Mouse (Mus musculus): ENCODE measurements around the gene Rgs6. TPM values are rescaled to one million over a fixed set of nuclear protein-coding genes. Genes with fewer than 3 reads are reported as not detected.

The Rgs6 gene
- total RNA-seq, 2 experiments from 2014 or later, result 85.6 to 95.8 TPM

DNA sequence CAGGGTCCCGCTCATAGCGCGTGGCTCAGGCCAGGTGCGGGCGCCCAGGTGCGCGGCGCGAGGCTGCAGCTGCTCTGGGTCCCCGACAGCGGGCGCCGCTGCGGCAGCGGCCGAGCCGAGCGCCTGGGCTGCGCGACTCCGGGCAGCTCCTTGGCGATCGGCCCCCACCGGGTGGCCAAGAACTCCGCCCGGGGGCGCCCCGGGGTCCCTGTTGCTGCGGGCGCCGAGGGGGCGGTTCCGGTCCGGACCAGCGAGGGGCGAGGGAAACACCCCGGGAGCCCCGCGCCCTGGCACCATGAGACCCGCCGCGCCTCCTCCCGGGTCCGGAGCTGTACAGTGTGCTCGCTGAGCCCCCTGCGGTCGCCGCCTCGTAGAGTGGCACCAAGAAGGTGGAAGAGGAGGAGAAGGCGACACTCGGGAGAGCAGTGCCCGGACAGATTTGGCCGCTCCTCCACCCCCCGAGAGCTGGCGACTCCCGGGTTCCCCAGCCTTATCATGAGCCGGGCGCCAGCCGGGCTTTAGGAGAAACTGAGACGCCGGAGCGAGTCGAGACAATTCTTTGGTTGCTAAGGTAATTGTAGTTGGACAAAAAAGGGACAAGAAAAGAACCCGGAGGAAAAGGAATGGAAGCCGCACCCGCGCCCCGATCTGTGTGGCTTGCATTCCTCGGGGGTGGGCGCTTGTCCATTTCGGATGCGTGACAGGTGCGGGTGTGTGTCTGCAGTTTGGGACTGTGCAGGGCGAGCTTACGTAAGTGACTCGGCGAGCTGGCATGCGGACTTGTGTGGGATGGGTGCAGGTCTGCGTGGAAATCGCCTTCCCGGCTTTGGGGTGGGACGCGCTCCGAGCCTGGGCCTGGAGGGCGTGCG is 29.0 kb downstream of the Rgs6 start:
- intact Hi-C loops (cut with DNase I), result loop anchor here (1.0 to 10.0 kb wide), 3 partner anchors 112 to 398 kb away; no protein-coding TSS in a partner anchor
- DNase-seq (ENCODE audit: extremely low spot score in 1 of 2, low spot score in 2 of 2), result peak; percentile 8 to 72

DNA sequence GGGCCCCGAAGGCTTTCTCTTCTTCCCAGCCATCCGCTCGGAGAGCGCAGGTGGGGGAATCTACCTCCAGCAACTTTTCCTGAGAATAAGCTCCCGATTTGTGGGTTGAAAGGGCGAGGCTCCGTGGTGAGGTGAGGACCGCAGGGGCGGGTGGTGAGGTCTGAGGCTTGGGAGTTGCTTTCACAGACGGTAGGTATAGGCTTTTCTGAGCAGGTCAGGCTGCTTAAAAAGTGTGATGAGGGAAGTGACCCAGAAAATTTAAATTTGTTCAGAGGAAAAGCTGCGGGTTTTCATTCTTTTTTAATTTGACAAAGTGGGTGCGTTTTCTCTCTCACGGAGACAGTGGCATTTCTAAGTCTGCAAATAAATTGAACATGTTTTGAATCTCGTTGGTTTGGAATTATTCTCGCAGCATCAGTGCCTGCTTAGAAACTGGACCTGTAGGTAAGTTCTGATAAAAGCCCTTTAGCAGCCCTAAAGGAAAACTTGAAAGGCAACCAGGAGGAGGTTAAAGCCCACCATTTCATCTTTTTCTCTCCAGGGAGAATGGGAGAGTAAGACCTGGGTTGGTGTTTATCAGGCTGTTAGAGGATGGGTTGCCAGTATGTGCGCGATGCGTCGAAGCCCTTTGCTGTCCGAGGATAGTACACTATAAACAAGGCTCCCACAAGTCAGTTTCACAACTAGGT is 29.7 kb downstream of the Rgs6 start:
- intact Hi-C loops (cut with DNase I), result loop anchor here (1.0 to 10.0 kb wide), 3 partner anchors 113 to 397 kb away; no protein-coding TSS in a partner anchor
- peak in 1 of 2 experiments; percentile 4 for DNase-seq (ENCODE audit: extremely low spot score in 1 of 2, low spot score in 2 of 2)

DNA sequence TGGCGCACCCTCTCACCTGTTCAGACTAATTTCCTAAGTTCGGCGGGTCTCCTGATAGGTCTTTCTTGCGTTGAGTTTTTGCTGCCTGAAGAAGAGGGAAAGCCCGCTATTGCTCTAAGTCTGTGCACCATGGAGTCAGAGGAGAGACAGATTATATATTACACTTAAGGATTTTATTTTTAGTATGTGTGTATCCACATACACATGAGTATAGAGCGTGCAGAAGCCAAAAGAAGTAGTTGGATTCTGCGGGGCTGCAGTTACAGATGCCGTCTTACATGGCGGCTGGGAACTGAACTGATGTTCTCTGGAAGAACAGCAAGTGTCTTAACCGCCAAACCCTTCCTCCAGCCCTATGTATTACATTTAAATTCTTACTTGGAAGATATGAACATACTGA is 52.3 kb downstream of the Rgs6 start:
- intact Hi-C loops (cut with DNase I), result no loop called here
- DNase-seq (ENCODE audit: extremely low spot score in 1 of 2, low spot score in 2 of 2), result no peak

DNA sequence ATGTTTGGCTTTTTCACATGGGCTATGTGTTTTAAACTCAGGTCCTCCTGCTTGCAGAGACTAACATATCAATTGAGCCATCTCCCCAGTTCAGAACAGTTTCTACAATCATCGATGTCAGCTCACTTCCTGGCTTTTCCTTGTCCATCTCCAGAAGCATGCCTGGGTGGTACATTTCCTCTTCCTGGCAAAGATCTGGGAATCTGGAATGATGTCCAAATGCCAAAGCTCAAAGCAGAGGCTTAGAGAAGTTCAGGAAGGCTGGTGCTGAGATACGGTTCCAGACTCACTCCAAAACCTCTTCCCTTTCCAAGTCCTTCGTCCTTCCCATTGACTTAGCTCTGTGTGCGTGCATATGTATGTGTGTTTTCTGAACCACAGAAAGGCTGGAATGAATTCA is 59.8 kb downstream of the Rgs6 start:
- DNase-seq (ENCODE audit: extremely low spot score in 1 of 2, low spot score in 2 of 2), result no peak
- intact Hi-C loops (cut with DNase I), result no loop called here

DNA sequence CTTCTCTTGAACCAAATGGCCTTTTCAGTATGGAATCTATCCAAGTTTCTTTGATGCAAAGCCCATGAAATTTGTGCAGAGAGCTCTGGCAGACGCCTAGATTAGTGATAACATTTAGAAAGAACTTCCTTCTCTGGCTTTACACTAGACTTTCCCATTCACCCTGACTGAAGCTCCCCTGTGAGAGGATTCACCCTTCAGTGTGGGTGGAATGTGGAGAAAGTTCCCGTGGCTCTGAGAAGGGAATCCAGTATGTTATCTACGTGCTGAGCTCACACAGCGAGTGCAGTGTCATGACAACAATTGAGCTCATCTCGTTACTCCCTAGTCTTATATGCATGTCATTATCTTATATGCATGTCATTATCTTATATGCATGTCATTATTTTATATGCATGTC is 61.9 kb downstream of the Rgs6 start:
- no peak for DNase-seq (ENCODE audit: extremely low spot score in 1 of 2, low spot score in 2 of 2)
- intact Hi-C loops (cut with DNase I), result no loop called here

DNA sequence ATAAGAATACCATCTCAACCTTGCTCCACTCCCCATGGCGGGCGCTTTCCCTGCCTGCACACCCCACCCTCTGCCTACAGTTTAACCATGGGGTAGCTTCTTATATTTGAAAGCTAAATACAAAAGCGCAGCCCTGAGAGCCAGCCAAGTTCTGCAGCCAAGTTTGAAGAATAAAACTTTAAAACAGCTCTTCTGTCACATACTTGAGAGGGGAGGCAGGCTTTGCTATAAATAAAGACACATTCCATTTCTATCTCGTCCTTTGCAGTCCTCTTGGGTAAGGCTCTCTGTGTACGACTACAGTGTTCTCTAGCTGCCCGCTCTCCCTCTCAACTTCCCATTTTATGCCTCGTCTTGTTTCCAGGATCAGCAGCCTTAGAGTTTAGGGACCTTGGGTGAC is 76.5 kb downstream of the Rgs6 start:
- intact Hi-C loops (cut with DNase I), result no loop called here
- DNase-seq (ENCODE audit: extremely low spot score in 1 of 2, low spot score in 2 of 2), result peak; percentile 68 to 71

DNA sequence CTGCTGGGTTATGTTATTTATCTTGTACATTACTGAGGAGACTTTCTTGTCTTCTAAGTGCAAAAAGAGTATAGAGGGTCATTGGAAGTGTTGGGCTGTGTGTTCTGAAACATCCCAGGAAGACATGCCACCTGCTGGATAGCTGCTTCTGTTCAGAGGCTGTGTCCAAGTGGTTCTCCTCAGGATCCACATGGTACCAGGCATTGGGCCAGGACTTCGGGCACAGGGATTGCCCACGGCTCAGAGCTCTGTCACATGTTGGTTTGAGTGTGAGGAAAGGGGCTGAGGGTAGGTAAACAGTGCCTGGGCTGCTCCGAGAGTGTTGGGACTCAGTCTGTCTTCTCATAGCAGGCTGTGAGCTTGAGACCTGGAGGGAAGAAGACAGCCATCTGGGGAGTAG is 79.3 kb downstream of the Rgs6 start:
- intact Hi-C loops (cut with DNase I), result no loop called here
- DNase-seq (ENCODE audit: extremely low spot score in 1 of 2, low spot score in 2 of 2), result peak in 1 of 2 experiments; percentile 60

DNA sequence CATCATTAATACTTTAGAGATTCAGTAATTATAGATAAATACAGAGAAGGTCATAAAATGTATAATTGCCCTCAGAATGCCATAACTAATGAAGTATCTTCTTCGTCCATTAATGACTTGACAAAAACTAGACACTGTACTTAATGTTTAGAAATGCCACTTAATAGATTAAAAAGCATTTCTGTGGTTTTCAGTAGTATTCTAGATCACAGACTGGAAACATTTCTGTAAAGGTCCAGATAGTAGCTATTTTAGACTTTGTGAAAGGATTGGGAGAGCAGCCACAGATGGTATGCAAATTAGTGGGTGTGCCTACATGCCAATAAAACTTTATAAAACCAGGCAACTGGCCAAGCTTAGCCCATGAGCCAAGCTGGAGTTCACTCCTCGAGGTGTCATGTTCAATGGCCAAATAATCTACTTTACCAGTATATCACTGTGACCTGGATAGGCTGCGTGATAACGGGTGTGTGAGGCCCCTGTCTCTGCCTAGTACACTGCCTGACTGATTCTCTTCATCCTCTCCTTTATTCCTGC is 82.2 kb downstream of the Rgs6 start:
- DNase-seq (ENCODE audit: extremely low spot score in 1 of 2, low spot score in 2 of 2), result peak in 1 of 2 experiments; percentile 43
- intact Hi-C loops (cut with DNase I), result no loop called here

DNA sequence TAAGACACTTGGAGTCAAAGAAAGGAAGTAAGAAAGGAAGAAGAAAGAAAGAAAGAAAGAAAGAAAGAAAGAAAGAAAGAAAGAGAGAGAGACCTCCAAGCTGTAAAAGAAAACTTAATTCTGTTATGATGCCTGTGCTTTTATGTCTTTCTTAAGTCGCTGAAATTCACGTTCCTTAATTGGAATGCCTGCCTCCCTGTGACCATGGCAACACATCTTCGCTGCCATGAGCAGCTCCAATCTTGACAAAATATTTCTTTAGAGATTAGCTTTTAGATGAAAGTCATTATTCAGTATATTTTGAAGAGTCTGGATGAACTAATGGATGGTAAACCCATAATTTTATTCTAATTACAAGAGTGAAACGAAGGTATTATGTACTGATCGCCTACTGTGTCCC is 83.5 kb downstream of the Rgs6 start:
- DNase-seq (ENCODE audit: extremely low spot score in 1 of 2, low spot score in 2 of 2), result no peak
- intact Hi-C loops (cut with DNase I), result no loop called here

DNA sequence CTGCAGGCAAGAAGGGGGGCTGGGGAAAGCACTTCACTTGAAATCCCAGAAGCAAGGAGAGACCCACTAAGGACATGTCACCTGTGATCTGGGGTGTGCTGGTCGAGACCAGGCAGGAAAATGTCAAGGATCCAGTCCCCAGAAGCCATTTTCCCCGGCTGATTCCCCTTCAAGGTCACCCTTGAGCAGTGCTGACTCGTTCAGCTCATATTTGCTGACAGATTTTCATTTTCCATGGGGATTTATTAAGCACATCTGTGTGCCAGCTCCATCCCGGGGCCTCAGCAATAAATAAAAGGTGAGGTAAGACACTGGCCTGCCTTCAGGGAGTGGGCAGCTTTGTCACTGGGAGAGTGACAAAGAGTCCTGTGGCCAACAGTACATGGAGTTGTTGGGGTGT is 87.0 kb downstream of the Rgs6 start:
- DNase-seq (ENCODE audit: extremely low spot score in 1 of 2, low spot score in 2 of 2), result no peak
- intact Hi-C loops (cut with DNase I), result no loop called here

DNA sequence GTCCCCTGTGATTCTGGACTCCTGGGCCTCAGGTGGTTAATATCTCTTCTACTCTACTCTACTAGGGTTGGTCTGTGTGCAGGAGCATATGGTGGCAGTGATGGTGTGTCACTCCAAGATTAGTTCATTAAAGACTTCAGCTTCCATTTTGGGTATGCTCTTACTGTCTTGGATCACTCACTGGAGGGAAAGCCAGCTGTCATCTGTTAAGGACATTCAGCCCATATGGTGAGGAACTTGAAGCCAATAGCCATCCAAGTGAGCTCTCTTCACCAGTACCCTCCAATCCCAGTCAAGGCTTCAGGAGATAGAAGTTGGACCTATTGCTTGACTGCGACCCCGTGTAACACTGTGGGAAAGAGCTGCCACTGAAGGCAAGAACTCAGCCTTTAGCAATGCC is 98.9 kb downstream of the Rgs6 start:
- no peak for DNase-seq (ENCODE audit: extremely low spot score in 1 of 2, low spot score in 2 of 2)

DNA sequence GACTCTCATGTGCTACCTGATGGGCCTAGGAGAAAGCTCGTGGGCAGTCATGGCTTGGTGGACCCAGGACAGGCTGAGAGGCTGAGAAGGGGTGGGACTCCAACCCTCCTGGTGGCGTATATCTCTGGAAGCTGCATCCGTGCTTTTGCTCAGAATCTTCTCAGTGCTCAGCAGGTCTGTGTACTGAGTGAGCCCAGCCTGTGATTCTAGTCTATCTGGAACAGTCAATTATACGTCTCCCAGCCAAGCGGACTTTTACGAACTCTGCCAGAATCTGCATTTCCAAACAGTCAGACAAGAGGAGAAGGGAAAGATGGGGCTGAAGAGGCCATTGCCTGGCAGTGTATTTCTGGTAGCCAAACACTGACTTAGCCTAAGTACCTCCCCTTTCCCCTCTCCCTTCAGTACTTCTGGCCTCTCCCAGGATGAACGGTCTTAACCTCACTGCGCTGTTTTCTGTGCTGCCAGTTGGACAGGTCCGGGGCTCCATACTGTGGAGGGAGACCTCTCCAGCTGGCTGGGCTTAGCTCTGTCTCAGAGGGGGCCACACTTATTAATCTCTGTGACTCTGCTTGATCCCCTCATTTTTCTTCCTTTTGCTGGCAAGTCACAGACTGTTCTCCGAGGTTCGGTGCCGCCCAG is 110.9 kb downstream of the Rgs6 start:
- intact Hi-C loops (cut with DNase I), result no loop called here

More for the DNA sequence above, 98.9 kb downstream of the Rgs6 start:
- intact Hi-C loops (cut with DNase I), result no loop called here

DNA sequence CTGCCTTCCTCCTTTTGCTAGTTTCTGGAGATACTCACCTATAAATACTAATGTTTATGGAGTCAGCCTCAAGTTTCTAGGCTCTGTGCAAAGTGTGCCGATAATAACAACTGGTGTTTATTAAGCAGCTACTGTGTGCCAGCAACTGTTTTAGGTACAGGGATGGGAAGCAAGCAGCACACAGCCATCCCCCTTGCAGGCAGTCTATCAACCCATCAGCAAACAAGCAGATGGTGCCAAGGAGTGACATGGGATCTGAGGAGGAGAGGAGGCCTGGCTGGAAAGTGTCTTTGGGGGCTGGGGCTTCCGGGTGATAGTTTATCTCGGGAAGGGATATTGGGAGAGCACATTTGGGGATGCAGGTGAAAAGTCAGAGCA is 111.4 kb downstream of the Rgs6 start:
- intact Hi-C loops (cut with DNase I), result no loop called here

More for the DNA sequence above, 110.9 kb downstream of the Rgs6 start:
- no peak for DNase-seq (ENCODE audit: extremely low spot score in 1 of 2, low spot score in 2 of 2)

DNA sequence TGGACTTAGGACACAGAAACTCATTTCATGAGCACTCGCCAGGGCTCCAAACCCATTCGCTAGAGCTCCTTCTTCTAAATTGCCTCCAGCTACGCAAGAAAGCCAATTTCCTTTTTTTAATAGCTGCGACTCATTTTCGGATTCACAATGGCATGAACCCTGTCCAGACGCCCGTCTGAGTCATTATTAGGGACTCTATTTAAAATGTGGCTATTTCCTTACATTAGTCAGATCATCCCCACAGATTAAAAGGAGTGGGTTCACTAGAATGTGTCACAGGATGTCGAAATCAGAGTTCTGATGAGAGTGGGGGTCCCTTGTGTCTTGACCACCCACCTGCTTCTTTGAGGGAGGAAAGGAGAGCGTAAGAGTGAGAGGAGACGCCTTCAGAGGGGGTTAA is 112.1 kb downstream of the Rgs6 start:
- no peak for DNase-seq (ENCODE audit: extremely low spot score in 1 of 2, low spot score in 2 of 2)
- intact Hi-C loops (cut with DNase I), result no loop called here

More for the DNA sequence above, 111.4 kb downstream of the Rgs6 start:
- no peak for DNase-seq (ENCODE audit: extremely low spot score in 1 of 2, low spot score in 2 of 2)

DNA sequence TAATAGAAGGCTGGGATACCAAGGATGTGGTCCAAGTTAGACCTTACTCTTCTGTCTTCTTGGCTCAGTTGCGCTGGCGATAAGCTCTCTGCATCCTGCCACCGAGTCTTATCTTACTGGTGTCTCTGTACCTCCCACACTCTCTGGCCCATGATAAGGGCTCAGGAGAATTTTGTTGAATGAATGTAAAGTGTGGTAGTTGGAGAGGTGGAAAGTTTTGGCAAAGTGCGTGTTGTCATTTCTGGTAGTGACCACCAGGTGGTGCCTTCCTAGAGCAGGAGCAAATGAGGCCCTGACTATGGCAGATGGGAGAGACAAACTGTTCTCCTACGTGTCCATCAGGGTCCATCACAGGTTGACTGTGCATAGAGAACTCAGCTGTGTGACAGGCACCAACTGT is 112.7 kb downstream of the Rgs6 start:
- intact Hi-C loops (cut with DNase I), result no loop called here
- DNase-seq (ENCODE audit: extremely low spot score in 1 of 2, low spot score in 2 of 2), result no peak

DNA sequence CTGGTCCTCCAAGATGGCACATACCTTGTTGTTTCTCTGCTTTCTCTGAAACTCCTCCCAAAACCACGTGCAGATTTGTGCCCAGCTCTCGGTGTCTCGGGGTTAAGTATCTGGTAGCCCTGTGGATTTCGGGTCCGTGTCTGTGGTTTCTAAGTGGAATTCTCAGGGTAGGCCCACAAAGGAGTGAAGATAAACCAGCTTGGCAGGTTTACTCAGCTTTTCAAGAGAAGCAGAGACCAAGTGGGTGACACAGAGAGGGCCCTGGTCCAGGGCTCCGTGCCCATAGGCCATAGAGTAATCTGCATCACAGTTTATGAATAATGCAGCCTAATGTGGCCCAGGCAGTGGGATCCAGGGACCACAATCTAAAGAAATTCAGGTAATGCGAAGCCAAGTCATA is 113.3 kb downstream of the Rgs6 start:
- DNase-seq (ENCODE audit: extremely low spot score in 1 of 2, low spot score in 2 of 2), result no peak
- intact Hi-C loops (cut with DNase I), result no loop called here

DNA sequence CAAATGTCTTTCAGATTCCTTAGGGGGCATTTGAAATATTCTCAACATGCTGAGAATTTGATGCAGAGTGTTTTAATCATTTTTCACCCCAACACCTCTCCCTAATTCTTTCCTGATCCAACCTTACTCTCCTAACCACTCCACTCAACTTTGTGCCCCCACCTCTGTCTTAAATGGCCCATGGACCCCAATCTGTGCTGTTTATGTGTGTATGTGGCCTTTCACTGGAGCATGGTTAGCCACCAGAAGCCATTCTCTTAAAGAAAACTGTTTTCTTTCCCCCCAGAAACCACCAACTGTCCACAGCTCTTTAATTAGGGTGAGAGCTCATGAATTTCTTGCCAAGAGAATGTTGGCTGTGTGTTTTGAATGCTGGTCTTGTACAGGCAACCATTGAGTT is 122.3 kb downstream of the Rgs6 start:
- DNase-seq (ENCODE audit: extremely low spot score in 1 of 2, low spot score in 2 of 2), result no peak
- intact Hi-C loops (cut with DNase I), result no loop called here

DNA sequence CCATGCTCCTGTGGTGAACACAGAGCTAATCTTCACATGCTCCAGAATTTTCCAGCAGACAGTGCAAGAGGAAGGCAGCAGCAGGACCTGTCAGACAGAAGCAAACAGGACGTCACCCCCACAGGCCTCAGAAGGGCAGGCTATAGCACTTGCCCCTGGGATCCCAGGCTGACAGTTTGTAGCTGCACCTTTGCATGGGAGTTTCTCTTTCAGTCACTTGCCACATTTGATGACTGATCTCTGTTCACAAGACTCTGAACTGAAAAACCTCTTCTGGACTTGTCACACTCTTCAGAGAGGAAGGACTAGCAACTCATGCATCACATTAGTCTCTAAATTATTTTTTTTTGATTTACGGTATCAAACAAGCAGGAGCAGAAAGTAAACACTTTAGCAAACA is 126.2 kb downstream of the Rgs6 start:
- no peak for DNase-seq (ENCODE audit: extremely low spot score in 1 of 2, low spot score in 2 of 2)

DNA sequence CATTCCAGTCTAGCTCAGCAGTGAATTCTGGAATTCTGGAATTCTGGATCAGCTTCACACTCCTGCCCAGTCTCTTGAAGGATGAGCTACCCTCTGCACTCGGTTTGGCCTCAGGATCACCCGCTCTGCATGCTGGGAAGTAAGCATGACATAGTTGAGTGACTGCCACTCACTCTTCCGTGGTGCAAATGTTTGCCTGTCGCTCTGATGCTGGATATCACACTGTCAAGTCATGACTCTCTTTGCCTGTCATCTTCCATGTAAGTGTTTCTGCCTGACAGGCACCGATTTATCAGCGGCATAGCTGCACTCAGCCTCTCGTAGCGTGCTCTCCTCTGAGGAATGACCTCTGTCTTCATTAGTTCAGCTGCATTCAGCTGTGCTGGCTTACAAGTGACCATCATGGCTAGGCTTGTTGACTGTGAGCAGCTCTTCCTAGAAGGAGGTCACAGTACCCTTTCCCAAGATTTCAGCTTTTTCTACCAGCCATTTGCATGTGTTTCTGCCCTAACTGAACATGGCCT is 135.0 kb downstream of the Rgs6 start:
- intact Hi-C loops (cut with DNase I), result no loop called here

More for the DNA sequence above, 126.2 kb downstream of the Rgs6 start:
- intact Hi-C loops (cut with DNase I), result no loop called here

More for the DNA sequence above, 135.0 kb downstream of the Rgs6 start:
- DNase-seq (ENCODE audit: extremely low spot score in 1 of 2, low spot score in 2 of 2), result no peak
